Mouse (Mus musculus): ENCODE measurements around the gene Tmem51. TPM values are rescaled to one million over a fixed set of nuclear protein-coding genes. Genes with fewer than 3 reads are reported as not detected.
"Not testable (repeated sequence)": the region's sequence is repeated elsewhere in the genome, so short reads cannot be mapped to it uniquely, and the experiment has no call there.

Gene Tmem51
- total and polyA plus RNA-seq, 2 experiments, result 4.1 to 13.3 TPM

GRCm38 (mm10) chr4:141999494-142000074, 84.5 kb downstream of the Tmem51 start:
- Histone ChIP-seq H3K27ac (replicated peaks; ENCODE audit: insufficient read depth, low read depth, low read length) (peak overlapping the region; percentile 92), H3K4me3 (ENCODE audit: insufficient read depth, low read depth, low read length) (no peak overlapping the region), H3K4me1 (ENCODE audit: control insufficient read depth, insufficient read depth, low read length) (peaks cover 2% of the 10 kb centered on the region; the same call in 1 of the 2 replicates), H3K79me2 (ENCODE audit: control insufficient read depth, insufficient read depth, low read length) (no peaks in the 10 kb centered on the region), H3K27me3 (ENCODE audit: control insufficient read depth, insufficient read depth, low read length) (no peaks in the 10 kb centered on the region), H3K9ac (ENCODE audit: low read depth, low read length) (no peak overlapping the region), H3K36me3 (ENCODE audit: control insufficient read depth, insufficient read depth, low read length) (no peaks in the 10 kb centered on the region)
- no peak for TF ChIP-seq CTCF (IDR thresholded peaks at IDR 0.05; ENCODE audit: low read depth, low read length)
- no peak for TF ChIP-seq POLR2A (IDR thresholded peaks at IDR 0.05; ENCODE audit: extremely low read depth, insufficient read depth, low read length)
- peak; percentile 96 for DNase-seq (ENCODE audit: extremely low read depth, low read depth, low spot score)
- WGBS, result 19% methylated on average over 7 of the region's 7 CpGs

DNA sequence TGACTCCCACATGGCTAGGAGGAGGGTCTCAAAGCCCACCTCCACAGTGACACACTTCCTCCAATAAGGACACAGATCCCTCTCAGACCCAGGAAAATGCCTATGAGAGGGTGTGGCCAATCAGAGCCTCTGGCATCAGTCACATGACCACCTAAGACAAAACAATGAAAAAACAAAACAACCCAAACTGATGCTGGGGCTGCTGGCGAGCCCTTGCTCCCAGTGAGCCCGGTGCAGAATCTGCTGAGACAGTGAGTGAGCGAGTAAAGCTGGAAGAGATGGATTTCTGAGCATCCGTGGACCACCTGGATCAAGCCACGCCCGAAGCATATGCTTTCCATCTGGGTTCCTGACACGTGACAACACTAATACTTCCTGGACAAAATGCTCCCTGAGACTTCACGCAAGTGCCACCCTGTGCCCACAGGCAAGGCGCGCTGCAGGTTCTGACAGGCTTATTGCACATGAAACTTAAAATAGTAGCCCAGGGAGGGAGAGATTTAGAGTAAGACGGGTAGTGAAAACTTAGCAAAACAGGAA, 85.8 kb downstream of the Tmem51 start:
- H3K4me3 ChIP-seq (ENCODE audit: insufficient read depth, low read depth, low read length), result peak overlapping the region; percentile 26; the same call in 1 of the 2 replicates
- TF ChIP-seq POLR2A (IDR thresholded peaks at IDR 0.05; ENCODE audit: extremely low read depth, insufficient read depth, low read length) (no peak), CTCF (IDR thresholded peaks at IDR 0.05; ENCODE audit: low read depth, low read length) (no peak)
- H3K36me3 ChIP-seq (ENCODE audit: control insufficient read depth, insufficient read depth, low read length), result no peaks in the 10 kb centered on the region
- no peaks in the 10 kb centered on the region for H3K79me2 ChIP-seq (ENCODE audit: control insufficient read depth, insufficient read depth, low read length)
- H3K27ac ChIP-seq (replicated peaks; ENCODE audit: insufficient read depth, low read depth, low read length), result no peak overlapping the region
- no peak for DNase-seq (ENCODE audit: extremely low read depth, low read depth, low spot score)
- H3K27me3 ChIP-seq (ENCODE audit: control insufficient read depth, insufficient read depth, low read length), result no peaks in the 10 kb centered on the region
- 61% methylated on average over 11 of the region's 11 CpGs for WGBS
- no peak overlapping the region for H3K9ac ChIP-seq (ENCODE audit: low read depth, low read length)
- H3K4me1 ChIP-seq (ENCODE audit: control insufficient read depth, insufficient read depth, low read length), result peaks cover 2% of the 10 kb centered on the region; the same call in 1 of the 2 replicates

DNA sequence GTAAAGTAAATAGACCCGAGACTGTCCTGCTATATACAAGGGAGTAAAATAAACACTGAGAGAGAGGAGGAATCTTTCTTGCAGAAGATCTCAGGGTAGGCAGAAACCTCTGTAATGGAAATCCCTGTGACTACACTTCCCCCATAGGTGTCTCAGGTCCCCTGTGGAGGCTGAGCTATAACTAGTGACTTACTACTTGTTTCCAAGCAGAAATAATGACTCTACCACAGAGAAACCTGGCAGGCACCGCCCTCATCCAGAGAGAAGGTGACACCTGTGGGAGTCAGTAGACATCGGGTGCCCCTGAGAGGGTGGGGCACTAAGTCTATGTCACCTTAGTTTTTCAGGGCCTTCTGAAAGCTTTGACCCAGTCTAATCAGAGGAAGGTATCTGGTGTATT, 87.2 kb downstream of the Tmem51 start:
- Histone ChIP-seq H3K4me3 (ENCODE audit: insufficient read depth, low read depth, low read length) (no peak overlapping the region), H3K79me2 (ENCODE audit: control insufficient read depth, insufficient read depth, low read length) (no peaks in the 10 kb centered on the region), H3K9ac (ENCODE audit: low read depth, low read length) (no peak overlapping the region), H3K4me1 (ENCODE audit: control insufficient read depth, insufficient read depth, low read length) (peaks cover 2% of the 10 kb centered on the region; the same call in 1 of the 2 replicates), H3K27me3 (ENCODE audit: control insufficient read depth, insufficient read depth, low read length) (no peaks in the 10 kb centered on the region), H3K27ac (replicated peaks; ENCODE audit: insufficient read depth, low read depth, low read length) (no peak overlapping the region), H3K36me3 (ENCODE audit: control insufficient read depth, insufficient read depth, low read length) (no peaks in the 10 kb centered on the region)
- DNase-seq (ENCODE audit: extremely low read depth, low read depth, low spot score), result no peak
- WGBS, result 64% methylated on average over 3 of the region's 3 CpGs
- TF ChIP-seq CTCF (IDR thresholded peaks at IDR 0.05; ENCODE audit: low read depth, low read length) (no peak), POLR2A (IDR thresholded peaks at IDR 0.05; ENCODE audit: extremely low read depth, insufficient read depth, low read length) (no peak)

- no peak overlapping the region for H3K27ac ChIP-seq (replicated peaks; ENCODE audit: insufficient read depth, low read depth, low read length)
- 76% methylated on average over 7 of the region's 7 CpGs for WGBS
- H3K79me2 ChIP-seq (ENCODE audit: control insufficient read depth, insufficient read depth, low read length), result no peaks in the 10 kb centered on the region
- H3K4me3 ChIP-seq (ENCODE audit: insufficient read depth, low read depth, low read length), result no peak overlapping the region
- DNase-seq (ENCODE audit: extremely low read depth, low read depth, low spot score), result no peak
- H3K36me3 ChIP-seq (ENCODE audit: control insufficient read depth, insufficient read depth, low read length), result no peaks in the 10 kb centered on the region
- TF ChIP-seq POLR2A (IDR thresholded peaks at IDR 0.05; ENCODE audit: extremely low read depth, insufficient read depth, low read length) (no peak), CTCF (IDR thresholded peaks at IDR 0.05; ENCODE audit: low read depth, low read length) (no peak)
- H3K4me1 ChIP-seq (ENCODE audit: control insufficient read depth, insufficient read depth, low read length), result peaks cover 2% of the 10 kb centered on the region; the same call in 1 of the 2 replicates
- H3K9ac ChIP-seq (ENCODE audit: low read depth, low read length), result no peak overlapping the region
- H3K27me3 ChIP-seq (ENCODE audit: control insufficient read depth, insufficient read depth, low read length), result no peaks in the 10 kb centered on the region
These were observed 88.0 kb downstream of the Tmem51 start for GRCm38 (mm10) chr4:141996086-141996485.

DNA sequence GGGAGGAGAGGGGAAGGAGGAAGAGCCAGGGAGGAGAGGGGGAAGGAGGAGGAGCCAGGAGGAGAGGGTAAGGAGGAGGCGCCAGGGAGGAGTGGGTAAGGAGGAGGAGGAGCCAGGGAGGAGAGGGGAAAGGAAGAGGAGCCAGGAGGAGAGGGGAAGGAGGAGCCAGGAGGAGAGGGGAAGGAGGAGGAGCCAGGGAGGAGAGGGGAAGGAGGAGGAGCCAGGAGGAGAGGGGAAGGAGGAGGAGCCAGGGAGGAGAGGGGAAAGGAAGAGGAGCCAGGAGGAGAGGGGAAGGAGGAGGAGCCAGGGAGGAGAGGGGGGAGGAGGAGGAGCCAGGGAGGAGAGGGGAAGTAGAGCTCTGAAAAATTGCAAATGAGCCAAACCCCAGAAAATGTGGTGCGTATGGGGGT, 90.0 kb downstream of the Tmem51 start:
- H3K27me3 ChIP-seq (ENCODE audit: control insufficient read depth, insufficient read depth, low read length); H3K4me3 ChIP-seq (ENCODE audit: insufficient read depth, low read depth, low read length); H3K79me2 ChIP-seq (ENCODE audit: control insufficient read depth, insufficient read depth, low read length); H3K9ac ChIP-seq (ENCODE audit: low read depth, low read length); H3K36me3 ChIP-seq (ENCODE audit: control insufficient read depth, insufficient read depth, low read length); H3K4me1 ChIP-seq (ENCODE audit: control insufficient read depth, insufficient read depth, low read length); H3K27ac ChIP-seq (replicated peaks; ENCODE audit: insufficient read depth, low read depth, low read length): not testable (repeated sequence)
- peak; percentile 22 for DNase-seq (ENCODE audit: extremely low read depth, low read depth, low spot score)
- WGBS, result 68% methylated on average over 2 of the region's 2 CpGs

DNA sequence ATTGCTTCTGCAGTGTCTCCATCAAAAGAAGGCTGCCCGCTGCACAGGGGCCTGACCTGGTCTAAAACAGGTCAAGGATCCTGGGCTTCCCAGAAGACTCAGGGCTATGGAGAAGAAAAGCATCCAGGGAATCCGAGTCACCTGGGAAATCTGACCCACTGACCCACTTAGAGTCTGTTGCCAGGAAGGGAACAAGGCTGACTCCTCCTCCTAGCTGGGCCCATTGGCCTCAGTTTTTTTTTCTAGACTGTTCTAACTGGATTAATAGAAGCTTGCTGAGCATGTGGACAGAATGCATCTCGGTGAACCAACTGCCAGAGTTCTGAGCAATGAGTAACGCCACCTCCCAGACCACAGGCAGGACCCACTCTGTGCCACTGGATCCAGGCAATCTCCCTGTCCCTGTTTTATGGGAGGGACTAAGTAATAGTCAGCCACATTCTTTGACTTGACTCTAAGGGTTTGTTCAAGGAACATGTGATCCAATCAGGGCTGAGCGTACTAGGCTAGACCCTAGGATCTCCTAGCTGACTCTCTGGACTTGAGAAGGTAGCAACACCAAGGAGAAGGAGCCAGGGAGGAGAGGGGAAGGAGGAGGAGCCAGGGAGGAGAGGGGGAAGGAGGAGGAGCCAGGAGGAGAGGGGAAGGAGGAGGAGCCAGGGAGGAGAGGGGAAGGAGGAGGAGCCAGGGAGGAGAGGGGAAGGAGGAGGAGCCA, 90.6 kb downstream of the Tmem51 start:
- H3K27me3 ChIP-seq (ENCODE audit: control insufficient read depth, insufficient read depth, low read length), result no peaks in the 10 kb centered on the region
- no peak overlapping the region for H3K27ac ChIP-seq (replicated peaks; ENCODE audit: insufficient read depth, low read depth, low read length)
- H3K9ac ChIP-seq (ENCODE audit: low read depth, low read length), result no peak overlapping the region
- H3K4me1 ChIP-seq (ENCODE audit: control insufficient read depth, insufficient read depth, low read length), result no peaks in the 10 kb centered on the region
- no peak for DNase-seq (ENCODE audit: extremely low read depth, low read depth, low spot score)
- no peak overlapping the region for H3K4me3 ChIP-seq (ENCODE audit: insufficient read depth, low read depth, low read length)
- no peaks in the 10 kb centered on the region for H3K36me3 ChIP-seq (ENCODE audit: control insufficient read depth, insufficient read depth, low read length)
- TF ChIP-seq CTCF (IDR thresholded peaks at IDR 0.05; ENCODE audit: low read depth, low read length), result no peak
- no peak for TF ChIP-seq POLR2A (IDR thresholded peaks at IDR 0.05; ENCODE audit: extremely low read depth, insufficient read depth, low read length)
- 78% methylated on average over 5 of the region's 5 CpGs for WGBS
- no peaks in the 10 kb centered on the region for H3K79me2 ChIP-seq (ENCODE audit: control insufficient read depth, insufficient read depth, low read length)
